Mouse (Mus musculus): ENCODE measurements around the gene Trub2. TPM values are rescaled to one million over a fixed set of nuclear protein-coding genes. Genes with fewer than 3 reads are reported as not detected.
"Not testable (repeated sequence)": the region's sequence is repeated elsewhere in the genome, so short reads cannot be mapped to it uniquely, and the experiment has no call there.

The Trub2 gene
- total RNA-seq, 2 experiments from 2014 or later: 39.4 to 64.7 TPM

DNA sequence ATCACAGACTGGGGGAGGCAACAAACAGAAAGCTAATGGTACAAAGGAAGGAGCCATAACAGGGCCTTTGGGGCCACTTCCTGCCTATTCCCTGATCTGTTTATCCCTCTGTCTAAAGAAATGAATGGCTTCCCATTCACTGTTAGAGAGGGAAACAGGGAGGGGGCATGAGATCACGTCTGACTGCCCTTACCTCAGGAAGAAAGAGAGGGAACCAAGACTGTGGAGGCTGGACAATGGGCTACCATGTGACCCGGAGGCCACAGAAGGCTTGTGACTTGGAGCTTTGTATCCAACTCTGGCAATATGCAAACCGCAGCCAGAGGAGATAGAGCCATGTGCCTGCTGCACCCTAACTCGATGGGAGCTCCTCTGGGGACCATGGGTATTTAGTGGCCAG lies 4.0 kb downstream of the Trub2 start:
- ATAC-seq (replicated peaks; ENCODE audit: poor library complexity, severe bottlenecking): no peak

DNA sequence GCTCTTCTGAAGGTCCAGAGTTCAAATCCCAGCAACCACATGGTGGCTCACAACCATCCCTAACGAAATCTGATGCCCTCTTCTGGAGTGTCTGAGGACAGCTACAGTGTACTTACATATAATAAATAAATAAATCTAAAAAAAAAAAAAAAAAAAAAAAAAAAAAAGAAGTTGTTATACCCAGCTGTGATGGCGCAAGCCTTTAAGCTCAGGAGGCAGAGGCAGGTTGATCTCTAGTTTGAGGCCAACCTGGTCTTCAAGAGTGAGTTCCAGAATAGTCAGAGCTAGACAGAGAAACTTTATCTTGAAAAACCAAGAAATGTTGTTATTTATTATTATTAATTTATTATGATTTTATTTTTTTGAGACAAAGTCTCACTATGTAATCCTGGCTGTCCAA lies 7.0 kb downstream of the Trub2 start:
- ATAC-seq (replicated peaks; ENCODE audit: poor library complexity, severe bottlenecking): not testable (repeated sequence)

DNA sequence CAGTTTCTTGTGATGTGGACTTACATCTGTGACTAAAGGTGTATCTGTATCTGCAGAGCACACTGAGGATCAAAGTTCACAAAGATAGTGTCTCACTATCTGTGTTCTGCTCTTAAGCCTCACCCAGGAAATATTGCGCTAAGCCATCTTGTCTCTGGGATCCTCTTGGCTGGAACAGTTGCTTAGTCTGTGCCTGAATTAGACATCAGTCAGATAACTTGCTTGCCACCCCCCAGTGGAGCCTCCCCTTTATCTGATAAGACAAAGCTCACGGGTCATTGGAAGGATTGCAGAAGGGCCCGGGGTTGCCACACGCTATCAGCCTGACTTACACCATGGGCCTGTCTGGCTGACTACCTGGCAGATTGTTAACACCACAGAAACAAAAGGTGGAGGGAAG lies 15.0 kb downstream of the Trub2 start:
- ATAC-seq (replicated peaks; ENCODE audit: poor library complexity, severe bottlenecking): peak; percentile 51

DNA sequence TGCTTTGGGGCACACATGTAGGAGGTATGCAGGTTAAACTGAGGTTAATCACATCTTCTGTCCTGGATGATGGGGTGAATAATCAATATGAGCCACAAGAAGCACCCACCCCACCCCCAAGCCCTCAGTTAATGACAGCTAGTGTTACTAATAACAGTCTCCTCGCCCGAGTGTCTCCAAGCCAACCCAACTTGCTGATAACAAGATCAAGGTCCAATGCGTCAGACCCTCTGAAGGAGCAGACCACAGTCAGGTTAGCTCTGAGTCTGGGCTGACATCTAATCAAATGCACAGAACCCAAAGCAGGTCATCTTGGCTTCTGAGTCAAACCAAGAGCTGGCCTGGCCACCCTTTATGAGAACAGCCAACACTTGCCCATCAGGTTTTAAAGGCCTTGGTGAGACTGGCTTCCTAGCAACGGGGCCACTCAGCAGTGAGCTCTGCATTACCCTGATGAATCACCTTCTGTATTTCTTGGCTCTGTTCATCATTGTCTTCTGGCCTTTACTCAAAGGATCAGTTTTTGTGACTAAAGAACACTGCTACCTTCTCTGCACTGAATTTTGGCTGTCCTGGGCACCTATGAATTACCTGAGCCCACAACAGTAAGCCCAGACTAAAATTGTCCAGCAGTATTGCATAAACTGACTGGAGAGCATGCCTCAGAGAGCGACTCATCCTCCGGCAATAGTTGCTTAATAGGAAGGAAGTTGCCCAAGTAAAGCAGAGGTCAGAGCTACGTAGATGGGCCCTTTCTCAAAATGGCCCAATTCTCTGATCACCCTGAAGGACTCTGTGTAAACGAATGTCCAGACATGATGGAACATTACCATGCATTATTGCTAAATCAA lies 16.5 kb downstream of the Trub2 start:
- ATAC-seq (replicated peaks; ENCODE audit: poor library complexity, severe bottlenecking): peak; percentile 93

DNA sequence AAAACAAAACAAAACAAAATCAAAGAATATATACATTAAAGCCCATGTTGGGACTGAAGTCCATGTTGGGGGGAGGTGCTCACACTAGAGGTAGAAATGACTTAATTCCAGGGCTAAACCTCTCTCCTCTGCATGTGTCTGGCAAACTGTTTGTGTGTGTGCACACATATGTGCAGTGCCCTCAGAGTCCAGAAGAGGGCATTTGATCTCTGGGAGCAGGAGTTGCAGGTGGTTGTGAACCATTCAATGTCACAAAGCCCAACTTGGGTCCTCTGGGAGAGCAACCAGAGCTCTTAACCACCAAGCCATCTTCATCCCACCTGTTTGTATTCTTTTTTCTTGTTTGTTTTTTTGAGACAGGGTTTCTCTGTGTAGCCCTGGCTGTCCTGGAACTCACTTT lies 18.1 kb downstream of the Trub2 start:
- ATAC-seq (replicated peaks; ENCODE audit: poor library complexity, severe bottlenecking): no peak

DNA sequence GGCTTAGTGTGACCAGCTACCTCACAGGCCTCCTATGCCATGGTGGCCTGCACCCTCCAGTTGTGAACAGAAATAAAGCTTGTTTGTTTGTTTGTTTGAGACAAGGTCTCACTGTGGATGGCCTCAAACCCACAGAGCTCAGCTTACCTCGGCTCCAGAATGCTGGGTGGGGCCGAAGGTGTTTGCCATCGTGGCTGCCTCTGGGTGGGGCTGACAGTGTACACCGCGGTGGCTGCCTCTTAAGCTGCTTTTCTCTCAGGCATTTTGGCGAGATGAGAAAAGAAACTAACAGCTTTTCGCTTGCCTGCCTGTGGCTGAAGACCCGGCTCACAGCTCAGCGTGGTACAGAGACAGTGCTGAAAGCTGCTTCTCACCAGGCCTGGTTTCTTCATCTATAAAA lies 19.4 kb downstream of the Trub2 start:
- no peak for ATAC-seq (replicated peaks; ENCODE audit: poor library complexity, severe bottlenecking)

DNA sequence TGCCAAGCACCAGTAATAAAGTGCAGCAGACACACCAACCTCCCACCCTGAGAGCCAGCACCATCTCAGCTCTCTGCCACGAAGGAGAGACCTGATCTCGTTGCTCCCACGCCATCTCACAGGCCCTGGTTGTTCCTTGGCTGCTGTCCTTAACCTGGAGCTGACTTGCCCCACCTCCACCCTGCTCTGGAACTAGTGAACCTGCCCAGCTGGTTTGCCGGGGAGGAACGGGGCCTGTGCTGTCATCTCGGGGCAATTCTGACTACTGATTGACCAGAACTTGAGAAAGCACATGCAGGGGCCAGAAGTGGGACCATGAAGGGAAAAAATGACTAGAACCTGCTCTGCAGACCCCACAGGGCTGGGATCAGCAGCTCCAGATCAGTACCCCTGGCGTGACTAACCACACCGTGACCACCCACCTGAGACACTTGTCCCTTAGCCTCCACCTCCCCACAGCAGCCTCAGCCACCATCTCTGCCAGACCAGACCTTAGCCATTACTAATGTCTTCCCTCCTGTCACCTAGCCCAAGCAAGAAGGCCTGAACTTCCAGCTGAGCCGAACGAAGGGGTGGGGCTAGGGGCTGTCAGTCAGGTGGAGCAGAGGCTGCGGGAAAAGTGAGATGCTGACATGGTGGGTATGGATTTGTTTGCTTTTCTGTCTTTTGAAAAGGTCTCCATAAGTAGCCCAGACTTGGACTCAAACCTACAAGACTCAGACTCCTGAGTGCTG lies 20.2 kb downstream of the Trub2 start:
- no peak for ATAC-seq (replicated peaks; ENCODE audit: poor library complexity, severe bottlenecking)

DNA sequence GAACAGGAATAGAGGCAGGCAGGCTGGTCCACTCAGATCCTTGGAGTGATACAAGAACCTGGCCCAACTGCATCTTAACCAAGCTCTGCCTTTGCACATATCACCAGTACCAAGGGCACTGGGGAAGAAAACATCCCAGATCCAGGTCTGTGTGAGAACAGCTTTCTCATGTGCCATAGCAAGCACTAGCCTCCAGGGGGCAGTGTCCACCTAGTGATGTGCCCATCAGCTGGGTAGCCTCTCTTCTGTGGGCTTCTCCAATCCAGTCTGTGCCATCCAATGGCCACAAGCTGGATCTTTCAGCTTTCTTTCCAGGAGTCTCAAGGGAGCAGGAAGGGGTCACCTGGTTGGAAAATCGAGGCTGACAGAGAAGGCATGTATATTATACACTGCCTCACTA lies 23.5 kb downstream of the Trub2 start:
- ATAC-seq (replicated peaks; ENCODE audit: poor library complexity, severe bottlenecking): peak; percentile 94

DNA sequence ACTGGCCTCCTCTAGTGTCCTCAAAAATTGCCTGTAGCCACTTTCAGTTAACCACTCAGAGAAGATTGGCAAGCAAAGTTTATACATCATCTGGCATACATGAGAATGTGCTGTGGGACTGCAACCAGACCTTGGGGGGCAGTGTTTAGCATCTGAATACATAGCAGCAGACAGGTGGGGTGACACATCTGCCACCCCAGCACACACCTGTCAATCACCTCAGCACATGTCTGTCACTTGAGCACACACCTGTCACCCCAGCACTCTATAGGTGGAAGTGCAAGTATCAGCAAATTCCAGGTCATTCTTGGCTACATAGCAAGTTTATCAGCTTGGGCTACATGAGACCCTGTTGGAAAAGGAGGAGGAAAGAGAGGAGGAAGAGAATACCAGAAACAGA lies 32.6 kb downstream of the Trub2 start:
- no peak for ATAC-seq (replicated peaks; ENCODE audit: poor library complexity, severe bottlenecking)

DNA sequence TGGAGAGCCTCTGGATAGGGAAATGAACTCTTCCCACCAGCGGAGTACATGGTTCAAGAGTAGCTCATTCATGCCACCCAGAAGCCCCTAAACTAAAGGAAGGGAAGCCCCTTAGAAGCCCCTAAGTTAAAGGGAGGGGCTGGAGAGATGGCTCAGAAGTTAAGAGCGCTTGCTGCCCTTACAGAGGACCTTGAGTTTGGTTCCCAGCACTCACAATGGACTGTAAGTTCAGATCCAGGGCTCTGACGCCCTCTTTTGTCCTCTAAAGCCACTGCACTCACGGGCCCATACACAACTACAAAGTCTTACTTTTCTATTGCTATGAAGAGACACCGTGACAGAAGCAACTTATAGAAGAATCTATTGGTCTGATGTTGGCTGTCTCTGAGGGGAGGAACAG lies 35.9 kb downstream of the Trub2 start:
- ATAC-seq (replicated peaks; ENCODE audit: poor library complexity, severe bottlenecking): no peak

DNA sequence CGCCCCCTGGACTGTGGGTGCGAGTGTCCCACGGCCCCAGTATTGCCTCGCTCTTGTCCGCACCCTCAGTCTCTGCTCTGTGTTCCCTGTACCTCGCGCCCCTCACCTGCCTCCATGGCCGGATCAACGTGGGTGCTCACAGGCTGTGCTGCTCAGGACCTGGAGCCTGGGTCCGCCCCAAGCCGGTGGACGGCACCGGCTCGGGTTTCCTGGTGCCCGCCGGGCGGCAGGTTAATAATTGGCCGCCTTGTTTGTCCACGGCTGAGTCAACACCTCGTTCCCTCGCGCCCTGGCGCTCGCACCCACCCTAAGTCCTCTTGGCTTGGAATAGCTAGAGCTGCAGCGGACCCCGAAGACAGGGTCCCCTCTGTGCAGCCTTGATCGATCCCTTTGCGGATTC lies 36.8 kb downstream of the Trub2 start, which contains the start of gene Gm13420:
Gene Gm13420, minus strand, starts transcription at position 189 of the 400 bp plus-strand sequence.
- no peak for ATAC-seq (replicated peaks; ENCODE audit: poor library complexity, severe bottlenecking)

DNA sequence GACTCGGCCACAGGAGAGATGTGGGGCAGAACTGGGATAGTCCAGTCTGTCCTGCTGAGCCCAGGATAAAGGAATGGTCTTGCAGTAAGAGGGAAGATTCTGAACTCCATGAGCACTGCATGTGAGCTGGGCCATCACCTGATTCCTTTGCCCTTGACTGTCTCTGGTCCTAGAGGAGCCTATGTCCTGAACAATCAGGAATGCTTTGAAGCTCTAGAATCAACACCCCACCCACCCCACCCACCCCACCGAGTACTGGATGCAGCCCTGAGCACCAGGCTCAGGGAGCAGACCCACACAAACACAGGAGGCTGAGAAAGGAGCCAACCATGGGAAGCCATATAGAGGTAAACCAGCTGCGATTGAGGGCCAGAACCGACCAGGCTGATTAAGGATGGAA lies 39.8 kb downstream of the Trub2 start:
- no peak for ATAC-seq (replicated peaks; ENCODE audit: poor library complexity, severe bottlenecking)

DNA sequence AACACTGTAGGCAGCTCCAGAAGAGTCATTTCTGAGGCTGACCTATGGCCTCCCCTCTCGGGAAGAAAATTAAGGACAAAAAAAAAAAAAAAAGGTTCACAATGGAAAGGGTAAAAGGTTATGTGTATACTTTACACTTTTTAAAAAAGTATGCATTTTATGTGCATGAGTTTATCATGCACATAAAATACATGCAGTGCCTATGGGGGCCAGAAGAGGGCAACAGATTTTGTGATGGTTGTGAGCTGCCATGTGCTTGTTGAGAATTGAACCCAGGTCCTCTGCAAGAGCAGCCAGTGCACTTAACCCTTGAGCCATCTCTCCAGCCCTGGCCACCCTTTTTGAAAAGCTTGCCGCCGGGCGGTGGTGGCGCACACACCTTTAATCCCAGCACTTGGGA lies 40.5 kb downstream of the Trub2 start:
- ATAC-seq (replicated peaks; ENCODE audit: poor library complexity, severe bottlenecking): no peak

DNA sequence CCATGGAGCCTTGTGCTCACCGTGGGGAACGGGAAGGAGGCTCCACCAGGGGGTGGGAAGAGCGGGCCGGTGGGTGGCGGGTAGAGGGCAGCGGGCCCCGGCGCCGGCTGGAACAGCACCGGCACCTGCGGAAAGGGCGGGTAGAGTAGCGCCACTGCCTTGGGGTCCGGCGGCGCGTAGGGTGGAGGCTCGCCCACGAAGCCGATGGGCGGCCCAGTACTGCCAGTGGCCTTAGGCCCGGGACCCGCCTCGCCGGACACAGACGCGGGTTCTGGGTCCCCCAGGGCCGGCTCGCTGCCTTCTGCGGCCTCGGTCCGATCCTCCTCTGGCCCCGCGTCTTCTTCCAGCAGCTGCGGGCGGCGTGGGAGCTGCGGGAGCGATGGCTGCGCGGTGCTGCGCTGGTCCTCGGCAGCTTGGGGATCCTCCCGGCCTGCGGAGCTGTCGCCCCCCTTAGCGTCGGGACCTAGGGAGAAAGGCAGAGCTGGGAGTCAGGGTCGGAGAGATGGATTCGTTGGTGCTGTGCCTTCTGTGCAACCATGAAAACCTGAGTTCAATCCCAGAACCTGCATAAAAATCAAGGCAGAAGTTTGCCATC lies 41.0 kb downstream of the Trub2 start:
- peak; percentile 40 for ATAC-seq (replicated peaks; ENCODE audit: poor library complexity, severe bottlenecking)

DNA sequence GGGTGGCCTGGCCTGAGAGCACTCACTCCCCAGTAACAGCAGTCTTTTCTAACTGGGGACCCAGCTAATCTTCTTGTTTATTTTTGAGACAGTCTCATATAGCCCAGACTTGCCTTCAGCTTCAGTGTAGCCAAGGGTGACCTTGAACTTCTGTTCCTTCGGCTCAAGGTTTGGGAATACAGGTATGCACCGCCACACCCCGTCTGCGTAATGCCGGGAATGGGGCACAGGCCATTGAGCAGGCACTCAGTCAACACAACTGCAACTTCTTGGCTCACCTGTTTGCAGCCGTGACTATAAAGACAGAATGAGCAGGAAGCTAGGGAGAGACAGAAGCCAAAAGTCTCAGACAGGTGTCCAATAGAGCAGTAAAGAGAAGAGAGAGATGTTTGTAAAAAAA lies 44.0 kb downstream of the Trub2 start:
- ATAC-seq (replicated peaks; ENCODE audit: poor library complexity, severe bottlenecking): no peak

DNA sequence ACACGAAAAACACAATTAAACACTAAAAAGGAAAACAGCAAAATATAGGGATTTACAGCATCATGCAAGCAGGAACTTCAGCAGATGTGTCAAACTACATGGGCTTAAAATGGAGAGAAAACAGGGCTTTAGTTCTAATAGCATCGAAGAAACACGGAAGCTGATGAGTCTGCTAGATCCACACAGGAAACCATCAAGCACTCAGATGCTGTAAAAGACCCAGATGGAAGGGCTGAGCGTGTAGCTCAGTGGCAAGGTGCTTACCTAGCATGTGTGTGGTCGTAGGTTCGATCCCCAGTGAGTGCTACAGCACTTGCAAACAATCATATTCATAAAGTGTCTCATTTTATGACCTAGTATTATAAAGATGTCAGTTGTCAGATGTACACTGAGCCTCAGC lies 47.1 kb downstream of the Trub2 start:
- no peak for ATAC-seq (replicated peaks; ENCODE audit: poor library complexity, severe bottlenecking)

DNA sequence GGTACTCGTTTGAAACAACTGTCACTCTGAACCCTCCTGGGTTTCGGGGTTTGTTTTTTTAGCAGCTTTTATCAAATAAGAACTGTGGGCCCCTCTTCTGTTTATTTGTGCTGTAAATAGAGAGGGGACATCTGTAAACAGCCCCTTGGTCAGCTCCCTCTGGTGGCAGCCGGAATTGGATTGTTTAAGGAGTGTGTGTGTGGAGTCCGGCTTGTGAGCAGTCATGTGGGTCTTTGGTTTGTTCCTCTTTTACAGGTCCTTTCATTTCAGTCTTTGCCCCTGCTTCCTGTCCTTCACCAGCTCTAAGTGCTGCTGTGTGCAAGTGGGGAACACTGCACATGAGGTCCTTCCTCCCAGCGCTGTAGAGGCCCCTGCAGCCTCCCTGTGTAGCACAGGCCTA lies 48.9 kb downstream of the Trub2 start:
- ATAC-seq (replicated peaks; ENCODE audit: poor library complexity, severe bottlenecking): peak; percentile 94

DNA sequence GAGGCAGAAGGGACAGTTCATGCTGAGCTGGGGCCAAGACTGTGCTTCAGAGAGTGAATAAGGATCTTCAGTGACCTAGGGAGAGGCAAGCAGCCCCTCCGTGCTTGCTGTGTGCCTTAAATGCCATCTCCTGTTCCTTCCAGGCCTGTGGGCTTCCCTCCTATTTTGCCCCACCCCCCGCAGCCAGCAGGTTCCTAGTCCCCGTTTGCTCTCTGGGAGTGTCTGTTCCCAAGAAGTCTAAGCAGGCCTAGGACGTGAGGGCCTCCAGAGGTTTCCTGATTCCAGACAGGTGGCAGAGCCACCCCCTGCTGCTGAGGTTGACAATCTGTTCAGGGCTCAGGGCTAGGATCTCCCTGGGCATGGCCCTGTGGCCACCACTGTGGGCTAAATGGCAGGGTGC lies 49.5 kb downstream of the Trub2 start:
- ATAC-seq (replicated peaks; ENCODE audit: poor library complexity, severe bottlenecking): peak; percentile 12

DNA sequence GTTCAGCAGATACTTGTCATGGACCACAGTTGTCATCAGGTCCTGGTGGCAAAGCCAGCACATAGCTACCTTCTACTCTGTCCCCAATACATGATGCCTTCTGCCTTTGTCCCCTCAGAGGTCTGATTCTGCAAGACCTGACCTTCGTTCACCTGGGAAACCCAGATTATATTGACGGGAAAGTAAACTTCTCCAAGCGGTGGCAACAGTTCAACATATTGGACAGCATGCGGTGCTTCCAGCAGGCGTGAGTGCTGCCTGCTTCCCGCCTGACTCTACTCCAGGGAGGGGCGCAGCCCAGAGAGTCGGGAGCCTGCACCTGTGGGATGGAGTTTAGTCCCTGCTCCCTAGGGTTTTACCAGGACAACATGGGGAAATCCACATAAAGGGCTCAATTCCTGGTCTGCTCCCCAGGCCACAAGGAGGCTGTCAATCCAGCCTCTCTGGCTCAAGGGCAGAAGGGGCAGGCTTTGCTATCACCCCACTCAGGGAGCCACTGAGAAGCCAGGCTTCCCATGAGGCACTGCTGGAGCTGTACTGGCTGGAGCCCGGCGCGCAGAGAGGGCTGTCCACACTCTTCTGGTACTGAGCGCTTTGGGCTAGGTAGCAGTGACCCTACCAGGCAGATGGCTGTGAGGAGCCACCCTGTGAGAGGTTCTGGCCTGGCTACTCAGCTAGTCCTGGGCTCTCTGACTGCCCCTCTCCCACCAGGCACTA lies 50.9 kb downstream of the Trub2 start:
- no peak for ATAC-seq (replicated peaks; ENCODE audit: poor library complexity, severe bottlenecking)

DNA sequence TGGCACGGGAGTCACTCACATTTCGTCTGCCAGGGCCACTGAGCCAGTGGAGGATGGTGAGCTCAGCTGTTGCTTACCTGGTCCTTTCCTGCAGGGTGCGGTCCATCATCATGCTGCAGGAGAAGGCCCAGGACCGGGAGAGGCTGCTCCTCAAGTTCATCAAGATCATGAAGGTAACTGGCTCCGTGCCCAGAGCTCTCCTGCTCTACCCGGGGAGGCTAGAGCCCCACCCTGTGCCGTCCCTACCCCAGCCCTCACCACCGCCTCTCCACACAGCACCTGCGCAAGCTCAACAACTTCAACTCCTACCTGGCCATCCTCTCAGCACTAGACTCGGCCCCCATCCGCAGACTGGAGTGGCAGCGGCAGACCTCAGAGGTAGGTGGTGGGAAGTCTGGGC lies 52.6 kb downstream of the Trub2 start:
- ATAC-seq (replicated peaks; ENCODE audit: poor library complexity, severe bottlenecking): no peak

DNA sequence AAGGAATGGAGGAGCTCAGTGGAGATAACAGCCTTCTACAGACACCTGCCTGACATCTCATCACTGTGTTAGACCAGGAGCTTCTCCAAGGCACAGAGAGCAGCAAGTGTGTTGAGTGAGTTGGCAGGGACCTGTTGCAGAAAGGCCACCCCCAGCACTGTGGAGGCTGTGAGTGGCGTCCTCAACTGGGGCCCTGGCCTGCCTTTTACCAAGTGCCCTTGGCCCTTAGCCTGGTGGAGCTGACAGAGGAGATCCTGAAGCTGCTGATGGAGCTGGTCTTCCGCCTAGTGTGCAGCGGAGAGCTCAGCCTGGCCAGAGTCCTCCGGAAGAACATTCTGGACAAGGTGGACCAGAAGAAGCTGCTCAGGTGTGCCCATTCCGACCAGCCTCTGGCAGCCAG lies 55.0 kb downstream of the Trub2 start:
- no peak for ATAC-seq (replicated peaks; ENCODE audit: poor library complexity, severe bottlenecking)

Data from granulocyte monocyte progenitor cell, adult 5-6 weeks (primary cell).